11 mouse cellular contexts compared by ENCODE assay signal in the genomic region with DNA sequence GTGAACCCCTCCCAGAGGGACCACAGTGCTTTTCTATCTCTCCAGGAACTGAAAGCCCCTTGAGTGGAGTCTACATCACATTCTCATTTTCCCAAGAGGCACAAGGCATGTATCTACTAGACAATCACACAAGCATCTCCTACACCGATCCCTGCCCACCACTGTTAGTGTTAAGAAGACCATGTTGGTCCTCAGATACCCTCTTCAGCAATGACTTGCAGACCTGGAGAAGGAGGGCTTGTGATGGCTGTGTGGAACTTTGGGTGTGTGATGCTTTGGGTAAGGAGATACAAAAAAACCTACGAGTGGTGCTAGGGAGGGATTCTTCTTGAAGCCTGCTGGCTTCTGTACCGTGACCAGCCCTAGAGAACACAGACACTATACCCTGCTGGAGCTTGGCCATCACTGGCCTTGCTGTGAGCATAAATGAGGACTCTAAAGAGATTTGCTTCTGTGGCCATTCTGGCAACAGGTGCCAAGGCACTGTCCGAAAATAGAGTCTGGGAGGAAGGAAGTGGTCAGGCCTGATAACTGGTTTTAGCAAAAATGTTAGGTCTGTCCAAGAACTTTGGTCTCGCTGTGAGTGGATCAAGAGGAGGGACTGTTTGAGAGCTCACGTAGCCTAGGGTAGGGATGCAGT.
DNase-seq lines count a peak whose midpoint lies in the region; ATAC-seq and TF ChIP-seq lines count a peak whose summit lies in the region.
"Had no signal": no experiment of that assay in that cellular context is flagged by ENCODE, and none has a peak within 500 bp of the region (broad histone marks: within the 10 kb centered on the region; RNA-seq: fewer than 3 reads in every experiment).

No protein-coding gene starts in this region.

- no peak for TF ChIP-seq EP300 in heart, postnatal 0 days (IDR thresholded peaks at IDR 0.05; ENCODE audit: low read depth)

- H3K36me3 ChIP-seq in heart, postnatal 0 days (replicated peaks; ENCODE audit: control insufficient read depth, insufficient read depth, low read length), result peaks cover 21% of the 10 kb centered on the region

- intact Hi-C loops in heart, postnatal 36 days (cut with DNase I), result no loop called here

- no peak overlapping the region for H3K9ac ChIP-seq in heart, postnatal 0 days (replicated peaks; ENCODE audit: low read depth, low read length)
- H3K9ac ChIP-seq: forebrain, embryonic 12.5 days had no signal

- H3K4me2 ChIP-seq in heart, postnatal 0 days (ENCODE audit: low read depth, low read length), result no peak overlapping the region
- H3K4me2 ChIP-seq: forebrain, embryonic 12.5 days had no signal

- 58% methylated on average over 6 of the region's 6 CpGs for WGBS in heart, postnatal 0 days

- no peak for TF ChIP-seq CTCF in heart, postnatal 0 days (IDR thresholded peaks at IDR 0.05; ENCODE audit: low read depth)

- H3K9me3 ChIP-seq in heart, postnatal 0 days (replicated peaks; ENCODE audit: control insufficient read depth, low read length), result no peaks in the 10 kb centered on the region
- H3K9me3 ChIP-seq: forebrain, embryonic 12.5 days had no signal

- no peak overlapping the region for H3K4me3 ChIP-seq in heart, postnatal 0 days (ENCODE audit: low read depth, low read length)
- H3K4me3 ChIP-seq: forebrain, embryonic 12.5 days; left cerebral cortex, adult 2 months had no signal

- H3K27me3 ChIP-seq in heart, postnatal 0 days (ENCODE audit: control insufficient read depth, insufficient read depth, low read length), result no peaks in the 10 kb centered on the region
- H3K27me3 ChIP-seq: forebrain, embryonic 12.5 days had no signal

- H3K27ac ChIP-seq in heart, postnatal 0 days (ENCODE audit: low read depth), result no peak overlapping the region; the same call in 1 of the 2 replicates
- H3K27ac ChIP-seq: forebrain, embryonic 12.5 days; left cerebral cortex, adult 2 months had no signal

- peak; percentile 62 for DNase-seq in heart, adult 8-10 months (ENCODE audit: low spot score)
- no peak for DNase-seq in heart, postnatal 36 days
- peak; percentile 39 to 58 for DNase-seq in right cerebral cortex, postnatal 10 days (ENCODE audit: low spot score in 2 of 2)
- DNase-seq in right cerebral cortex, adult 18-20 months, result no peak
- peak; percentile 10 for DNase-seq in heart, postnatal 0 days (ENCODE audit: low spot score)
- peak; percentile 53 to 72 for DNase-seq in natural killer cell, adult 2 months (ENCODE audit: low spot score in 2 of 2)
- no peak for DNase-seq in Muller cell, postnatal 12 days (ENCODE audit: inconsistent ontology term)
- DNase-seq in urinary bladder, postnatal 10 days (ENCODE audit: low spot score), result no peak
- DNase-seq: kidney, adult 18-20 months had no signal

- ATAC-seq in heart, postnatal 0 days (ENCODE audit: insufficient read depth, low read depth), result 0 out of 2 replicates have a peak, but pooled peaks have one; percentile 20

- H3K4me1 ChIP-seq in heart, postnatal 0 days (ENCODE audit: control insufficient read depth, insufficient read depth), result peaks cover 15% of the 10 kb centered on the region
- H3K4me1 ChIP-seq: forebrain, embryonic 12.5 days had no signal

Comparison
In these comparisons a context has a peak if more than half of its experiments do, and no peak if none do; other contexts are left out.
1. DNase-seq: peak in heart, adult 8-10 months (single experiment), right cerebral cortex, postnatal 10 days (2 of 2), heart, postnatal 0 days (single experiment) and natural killer cell, adult 2 months (2 of 2); none in heart, postnatal 36 days (0 of 2), right cerebral cortex, adult 18-20 months (single experiment), Muller cell, postnatal 12 days (single experiment) and urinary bladder, postnatal 10 days (single experiment).